Mouse (Mus musculus): ENCODE measurements around the gene Igsf11.

- TF ChIP-seq CTCF (IDR thresholded peaks at IDR 0.05; ENCODE audit: low read depth, low read length) (no peak), POLR2A (IDR thresholded peaks at IDR 0.05; ENCODE audit: extremely low read depth, insufficient read depth, low read length) (no peak)
Measured at GRCm38 (mm10) chr16:38941275-38941674, 48.8 kb downstream of the Igsf11 start.

Data from liver, adult 2 months (tissue).